Comparison of ENCODE assay signal across 9 mouse cellular contexts in the genomic region with DNA sequence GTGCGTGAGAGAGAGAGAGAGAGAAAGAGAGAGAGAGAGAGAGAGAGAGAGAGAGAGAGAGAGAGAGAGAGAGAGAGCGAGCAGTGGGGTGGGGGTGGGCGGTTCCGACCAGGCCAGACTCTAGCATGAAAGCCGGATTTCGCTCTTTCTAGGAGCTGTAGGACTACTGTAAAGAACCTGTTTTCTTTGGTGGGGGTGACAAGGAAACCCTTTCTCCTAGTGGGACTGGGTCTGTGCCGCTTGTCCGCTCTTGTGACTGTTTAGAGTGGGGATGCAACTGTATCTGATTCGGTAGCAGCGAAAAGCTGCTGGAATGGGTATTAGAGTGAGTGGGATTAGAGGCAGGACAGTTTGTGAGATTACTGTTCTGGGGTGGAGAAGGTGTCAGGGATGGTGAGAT. TPM values are rescaled to one million over a fixed set of nuclear protein-coding genes. Genes with fewer than 3 reads are reported as not detected.
DNase-seq lines count a peak whose midpoint lies in the region; ATAC-seq and TF ChIP-seq lines count a peak whose summit lies in the region.
"Had no signal": no experiment of that assay in that cellular context is flagged by ENCODE, and none has a peak within 500 bp of the region (broad histone marks: within the 10 kb centered on the region; RNA-seq: fewer than 3 reads in every experiment).

No protein-coding gene starts in this region.

- no peak for TF ChIP-seq POLR2A in cerebellum, adult 2 months (IDR thresholded peaks at IDR 0.05; ENCODE audit: borderline replicate concordance, insufficient read depth, low read length)

- H3K4me2 ChIP-seq in forebrain, embryonic 12.5 days: peak overlapping the region; percentile 92
- peak overlapping the region; percentile 90 for H3K4me2 ChIP-seq in limb, embryonic 13.5 days (replicated peaks)
- peak overlapping the region; percentile 98 for H3K4me2 ChIP-seq in neural tube, embryonic 14.5 days (ENCODE audit: low read depth, low read length)

- WGBS in forebrain, embryonic 12.5 days: 3% methylated on average over 9 of the region's 10 CpGs
- 9% methylated on average over 9 of the region's 10 CpGs for WGBS in limb, embryonic 13.5 days
- 8% methylated on average over 9 of the region's 10 CpGs for WGBS in neural tube, embryonic 14.5 days
- 82% methylated on average over 8 of the region's 10 CpGs for WGBS in cerebellum, adult 2 months

- no peaks in the 10 kb centered on the region for H3K36me3 ChIP-seq in forebrain, embryonic 12.5 days (replicated peaks)
- H3K36me3 ChIP-seq in limb, embryonic 13.5 days: no peaks in the 10 kb centered on the region
- no peaks in the 10 kb centered on the region for H3K36me3 ChIP-seq in neural tube, embryonic 14.5 days (ENCODE audit: control insufficient read depth, insufficient read depth, low read length)

- no peak overlapping the region for H3K27ac ChIP-seq in layer of hippocampus, adult 2 months
- H3K27ac ChIP-seq in forebrain, embryonic 12.5 days: no peak overlapping the region
- no peak overlapping the region for H3K27ac ChIP-seq in limb, embryonic 13.5 days
- no peak overlapping the region for H3K27ac ChIP-seq in neural tube, embryonic 14.5 days (ENCODE audit: low read depth, low read length)
- no peak overlapping the region for H3K27ac ChIP-seq in cerebellum, adult 2 months (ENCODE audit: insufficient read depth, low read length)

- intact Hi-C loops in gastrocnemius, postnatal 36 days (cut with DNase I): no loop called here

- DNase-seq in layer of hippocampus, adult 2 months (ENCODE audit: low spot score in 2 of 2): no peak
- DNase-seq in layer of hippocampus, postnatal 36 days: no peak
- DNase-seq in cerebellum, adult 2 months: no peak
- no peak for DNase-seq in gastrocnemius, postnatal 36 days

- no peak for ATAC-seq in forebrain, embryonic 12.5 days (ENCODE audit: low FRiP score)
- ATAC-seq in limb, embryonic 13.5 days (ENCODE audit: low FRiP score, low read depth): no peak
- ATAC-seq in neural tube, embryonic 14.5 days (ENCODE audit: low read depth): no peak
- no peak for ATAC-seq in megakaryocyte-erythroid progenitor cell, adult 5-6 weeks (replicated peaks; ENCODE audit: low FRiP score, low TSS enrichment, poor library complexity, severe bottlenecking)
- ATAC-seq: Patski had no signal

- peaks cover 42% of the 10 kb centered on the region for H3K4me1 ChIP-seq in forebrain, embryonic 12.5 days
- H3K4me1 ChIP-seq in limb, embryonic 13.5 days: peaks cover 43% of the 10 kb centered on the region
- H3K4me1 ChIP-seq in neural tube, embryonic 14.5 days (ENCODE audit: control insufficient read depth, insufficient read depth, low read length): peaks cover 7% of the 10 kb centered on the region; the same call in 1 of the 2 replicates
- H3K4me1 ChIP-seq in cerebellum, adult 2 months (ENCODE audit: control insufficient read depth, insufficient read depth, low read length): no peaks in the 10 kb centered on the region; the same call in 1 of the 2 replicates

- no peaks in the 10 kb centered on the region for H3K9me3 ChIP-seq in forebrain, embryonic 12.5 days
- no peaks in the 10 kb centered on the region for H3K9me3 ChIP-seq in limb, embryonic 13.5 days
- no peaks in the 10 kb centered on the region for H3K9me3 ChIP-seq in neural tube, embryonic 14.5 days (ENCODE audit: control insufficient read depth, low read length)

- TF ChIP-seq CTCF in layer of hippocampus, adult 2 months (conservative IDR thresholded peaks at IDR 0.05): no peak
- no peak for TF ChIP-seq CTCF in cerebellum, adult 2 months (IDR thresholded peaks at IDR 0.05; ENCODE audit: borderline replicate concordance, insufficient read depth, low read depth, low read length)

- H3K9ac ChIP-seq in forebrain, embryonic 12.5 days: peak overlapping the region; percentile 90
- H3K9ac ChIP-seq in limb, embryonic 13.5 days: peak overlapping the region; percentile 91
- H3K9ac ChIP-seq in neural tube, embryonic 14.5 days (replicated peaks; ENCODE audit: low read depth, low read length): no peak overlapping the region; the same call in 1 of the 2 replicates

- H3K27me3 ChIP-seq in forebrain, embryonic 12.5 days: peaks cover 7% of the 10 kb centered on the region; the same call in 1 of the 2 replicates
- H3K27me3 ChIP-seq in limb, embryonic 13.5 days: peaks cover 5% of the 10 kb centered on the region
- no peaks in the 10 kb centered on the region for H3K27me3 ChIP-seq in neural tube, embryonic 14.5 days (ENCODE audit: control insufficient read depth, insufficient read depth, low read length)
- peaks cover 3% of the 10 kb centered on the region; the same call in 1 of the 2 replicates for H3K27me3 ChIP-seq in cerebellum, adult 2 months (ENCODE audit: control insufficient read depth, insufficient read depth, low read length)

- peak overlapping the region; percentile 27; the same call in 1 of the 2 replicates for H3K4me3 ChIP-seq in layer of hippocampus, adult 2 months
- peak overlapping the region; percentile 75 for H3K4me3 ChIP-seq in forebrain, embryonic 12.5 days (replicated peaks)
- H3K4me3 ChIP-seq in limb, embryonic 13.5 days: peak overlapping the region; percentile 78
- H3K4me3 ChIP-seq in neural tube, embryonic 14.5 days (ENCODE audit: low read depth, low read length): peak overlapping the region; percentile 86
- no peak overlapping the region for H3K4me3 ChIP-seq in cerebellum, adult 2 months (replicated peaks; ENCODE audit: insufficient read depth, low read depth, low read length)

RNA-seq across cellular contexts. Expression of gene Tenm4, which starts 42.7 kb away (rescaled TPM):
- 100 to 1,000 TPM; 111 to 131 TPM for total RNA-seq in layer of hippocampus, adult 2 months (2021)
- 100 to 1,000 TPM; 116 to 124 TPM for total RNA-seq in layer of hippocampus, postnatal 36 days (2021)
- polyA plus RNA-seq in forebrain, embryonic 12.5 days (2016; fragmentation: Nextera tagmentation; extraction: Ambion mirVana): 52.8 and 62.3 TPM in 2 replicates
- 44.4 and 49.9 TPM in 2 replicates for polyA plus RNA-seq in limb, embryonic 13.5 days (2015; fragmentation: Nextera tagmentation; extraction: Ambion mirVana)
- 50.0 and 54.8 TPM in 2 replicates for polyA plus RNA-seq in neural tube, embryonic 14.5 days (2014; fragmentation: Nextera tagmentation; extraction: Ambion mirVana)
- total RNA-seq in megakaryocyte-erythroid progenitor cell, adult 5-6 weeks (2014; fragmentation: Nextera tagmentation): 0.89 TPM in 1 of 2 replicates, not detected in the other
- total RNA-seq in megakaryocyte-erythroid progenitor cell, adult 5-6 weeks (2017): 0.11 and 0.14 TPM in 2 replicates
- polyA plus RNA-seq in cerebellum, adult 2 months (2012; rRNA removed): 11.5 and 12.2 TPM in 2 replicates
- 1 to 10 TPM in 1 of 2 experiments, under 1 TPM in 1; 0.69 to 1.1 TPM for total RNA-seq in gastrocnemius, postnatal 36 days (2021)

Comparison
In these comparisons a context has a peak if more than half of its experiments do, and no peak if none do; other contexts are left out.
1. RNA of gene Tenm4, which starts 42.7 kb away (total RNA-seq): 111 to 131 TPM in layer of hippocampus, adult 2 months and 116 to 124 TPM in layer of hippocampus, postnatal 36 days; 0.69 to 1.1 TPM in gastrocnemius, postnatal 36 days and 0.11 to 0.89 TPM in megakaryocyte-erythroid progenitor cell, adult 5-6 weeks; every median in the first group is over 10 times any median in the second.
2. Peak in every context shown above with its lines, with median percentiles within 50 percentile points of each other: H3K4me2 ChIP-seq.